Mouse (Mus musculus) liver, embryonic 14.5 days (tissue): ENCODE data around the gene Pgpep1. TPM values are rescaled to one million over a fixed set of nuclear protein-coding genes. Genes with fewer than 3 reads are reported as not detected.

ENCODE experiments used
- ATAC-seq: fragments of 200-750 bp; cut with Nextera tagmentation; 2 replicates; pipeline ENCODE4 v1.8.0; 2017; ENCODE audit warnings: moderate number of reproducible peaks, mild to moderate bottlenecking, moderate library complexity; ENCODE audit not compliant: insufficient read depth
- DNase-seq, 3 experiments: peaks; one replicate each; pipeline ENCODE4 v3.0.0-alpha.2; 2012 to 2013; ENCODE audit warnings: low read depth in 3 of 3, low spot score in 3 of 3
- H3K27ac ChIP-seq: fragments of 300-500 bp; sonication (generic); 2 replicates; pipeline ENCODE4 v1.5.1; 2014; ENCODE audit warnings: moderate library complexity, mild to moderate bottlenecking, control low read depth, inconsistent platforms
- H3K27me3 ChIP-seq: fragments of 300-500 bp; sonication (generic); 2 replicates; pipeline ENCODE4 v1.6.1; 2014; ENCODE audit warnings: mild to moderate bottlenecking, low read length, moderate library complexity; ENCODE audit not compliant: control insufficient read depth, insufficient read depth
- H3K36me3 ChIP-seq: fragments of 300-500 bp; sonication (generic); replicated peaks from 2 replicates; pipeline ENCODE4 v1.6.1; 2014; ENCODE audit warnings: low read depth; ENCODE audit not compliant: control insufficient read depth, insufficient read depth
- H3K4me1 ChIP-seq, 2 experiments: fragments of 200-500 bp in 1 of 2; fragments of 300-500 bp in 1 of 2; sonication (generic) in 1 of 2; replicated peaks; 2 replicates each; pipeline ENCODE4 v1.6.1; 2012 to 2014; ENCODE audit warnings: antibody characterized with exemption in 1 of 2, inconsistent platforms in 1 of 2, low read length in 1 of 2; ENCODE audit not compliant: control insufficient read depth in 2 of 2, insufficient read depth in 2 of 2
- H3K4me2 ChIP-seq: fragments of 300-500 bp; sonication (generic); 2 replicates; pipeline ENCODE4 v1.6.1; 2014; ENCODE audit warnings: low read depth, mild to moderate bottlenecking, control low read depth, moderate library complexity
- H3K4me3 ChIP-seq, 2 experiments: fragments of 200-500 bp in 1 of 2; fragments of 300-500 bp in 1 of 2; sonication (generic) in 1 of 2; 2 replicates each; pipeline ENCODE4 v1.5.1; 2012 to 2014; ENCODE audit warnings: low read depth in 2 of 2, low read length in 2 of 2, mild to moderate bottlenecking in 2 of 2, control low read depth in 1 of 2, inconsistent platforms in 1 of 2, moderate library complexity in 1 of 2; ENCODE audit not compliant: insufficient read depth in 1 of 2
- H3K9ac ChIP-seq: fragments of 300-500 bp; sonication (generic); replicated peaks from 2 replicates; pipeline ENCODE4 v1.6.1; 2014; ENCODE audit warnings: mild to moderate bottlenecking, control low read depth, moderate library complexity
- H3K9me3 ChIP-seq: fragments of 300-500 bp; sonication (generic); 2 replicates; pipeline ENCODE4 v1.6.1; 2016; ENCODE audit warnings: low read length, mixed read lengths; ENCODE audit not compliant: control insufficient read depth
- CTCF ChIP-seq: IDR thresholded peaks from 2 replicates; pipeline ENCODE4 v1.5.1; 2016; ENCODE audit warnings: antibody characterized with exemption, low read depth, control low read depth
- EP300 ChIP-seq: IDR thresholded peaks from 2 replicates; pipeline ENCODE4 v1.6.1; 2016; ENCODE audit warnings: antibody characterized with exemption, low read depth
- WGBS: fragments of 180-500 bp; shearing (Covaris S2); extraction: QIAGEN DNeasy Blood & Tissue Kit; methylation state at CpG from one replicate; pipeline ENCODE4 v1.1.7; 2014; ENCODE audit not compliant: insufficient replicate concordance; 5-methylcytosine and 5-hydroxymethylcytosine counted together
- polyA plus RNA-seq, 2 experiments: library from polyadenylated mRNA; depleted of rRNA in 1 of 2; stranded (reverse) in 1 of 2; unstranded in 1 of 2; fragments of >200 nt; fragmentation: Nextera tagmentation in 1 of 2; extraction: Ambion mirVana in 1 of 2; gene quantifications; 2 replicates each; pipeline versions ENCODE4 v1.2.1 to v1.2.3; 2012 to 2014

The Pgpep1 gene
- polyA plus RNA-seq, 2 experiments = 8.6 to 19.8 TPM

GRCm38 (mm10) chr8:70699116-70699833, 39.1 kb upstream of the Pgpep1 start:
- Histone ChIP-seq H3K9ac (peak overlapping the region; percentile 87), H3K9me3 (no peaks in the 10 kb centered on the region), H3K36me3 (no peaks in the 10 kb centered on the region), H3K4me2 (peak overlapping the region; percentile 70), H3K4me3 (peak overlapping the region; percentile 75 to 84), H3K27ac (peak overlapping the region; percentile 91), H3K27me3 (no peaks in the 10 kb centered on the region), H3K4me1 (peaks cover 30 to 32% of the 10 kb centered on the region in 2 experiments)
- WGBS = under 1% methylated on average over 89 of the region's 89 CpGs
- DNase-seq = peak in 1 of 3 experiments; percentile 56
- ATAC-seq = peak; percentile 28
- TF ChIP-seq EP300 (no peak), CTCF (peak; percentile 33)

GRCm38 (mm10) chr8:70698310-70699109, 38.3 kb upstream of the Pgpep1 start, which contains the start of gene Jund:
TSS of gene Jund (plus strand) at chr8:70698949.
- H3K9me3 ChIP-seq = no peaks in the 10 kb centered on the region
- H3K4me3 ChIP-seq = peak within 1 kb of the TSS; percentile 75 to 84
- peaks cover 33 to 36% of the 10 kb centered on the region in 2 experiments for H3K4me1 ChIP-seq
- no peaks in the 10 kb centered on the region for H3K27me3 ChIP-seq
- WGBS = under 1% methylated on average over 68 of the region's 69 CpGs
- TF ChIP-seq EP300 (peak; percentile 65), CTCF (peak; percentile 34)
- H3K36me3 ChIP-seq = no peaks in the 10 kb centered on the region
- peak within 1 kb of the TSS; percentile 80 for H3K4me2 ChIP-seq
- peak; percentile 98 to 99 (median 98) for DNase-seq
- peak within 1 kb of the TSS; percentile 87 for H3K9ac ChIP-seq
- peak; percentile 83 for ATAC-seq
- peak within 1 kb of the TSS; percentile 91 for H3K27ac ChIP-seq

GRCm38 (mm10) chr8:70697366-70698250, 37.4 kb upstream of the Pgpep1 start:
- Histone ChIP-seq H3K4me2 (peak overlapping the region; percentile 80), H3K36me3 (no peaks in the 10 kb centered on the region), H3K9ac (peak overlapping the region; percentile 74), H3K9me3 (no peaks in the 10 kb centered on the region), H3K4me1 (peaks cover 33 to 39% of the 10 kb centered on the region in 2 experiments), H3K27ac (peak overlapping the region; percentile 88), H3K4me3 (peak overlapping the region; percentile 41 to 55), H3K27me3 (no peaks in the 10 kb centered on the region)
- no peak for ATAC-seq
- 66% methylated on average over 12 of the region's 12 CpGs for WGBS
- TF ChIP-seq EP300 (no peak), CTCF (no peak)
- DNase-seq = no peak

- Histone ChIP-seq H3K9me3 (no peaks in the 10 kb centered on the region), H3K9ac (peak overlapping the region; percentile 74), H3K36me3 (no peaks in the 10 kb centered on the region), H3K27ac (peak overlapping the region; percentile 88), H3K4me2 (peak overlapping the region; percentile 75), H3K27me3 (no peaks in the 10 kb centered on the region), H3K4me3 (peak overlapping the region in 1 of 2 experiments; percentile 49; a peak in 2 of 4 replicates), H3K4me1 (peaks cover 33 to 39% of the 10 kb centered on the region in 2 experiments)
- ATAC-seq = no peak
- TF ChIP-seq EP300 (no peak), CTCF (no peak)
- no peak for DNase-seq
- WGBS = 51% methylated on average over 4 of the region's 4 CpGs
Observed at GRCm38 (mm10) chr8:70696946-70697345, 36.8 kb upstream of the Pgpep1 start.
